Mouse (Mus musculus): ENCODE measurements at regions not wholly inside any gene's neighbourhood (a gene's known extent, or its start where the extent isn't known, plus 50 kb on each side); places are given as distances from the start of the nearest gene placed in this dataset.

- TF ChIP-seq CTCF (conservative IDR thresholded peaks at IDR 0.05; ENCODE audit: low read length) (no peak), NANOG (IDR thresholded peaks at IDR 0.05; ENCODE audit: borderline replicate concordance, low read length) (no peak)
Measured at GRCm38 (mm10) chr15:90131777-90132176, 92.3 kb upstream of the Alg10b start.

Measured in E14TG2a.4 (cell line).